17 mouse cellular contexts compared by ENCODE assay signal in the genomic region with DNA sequence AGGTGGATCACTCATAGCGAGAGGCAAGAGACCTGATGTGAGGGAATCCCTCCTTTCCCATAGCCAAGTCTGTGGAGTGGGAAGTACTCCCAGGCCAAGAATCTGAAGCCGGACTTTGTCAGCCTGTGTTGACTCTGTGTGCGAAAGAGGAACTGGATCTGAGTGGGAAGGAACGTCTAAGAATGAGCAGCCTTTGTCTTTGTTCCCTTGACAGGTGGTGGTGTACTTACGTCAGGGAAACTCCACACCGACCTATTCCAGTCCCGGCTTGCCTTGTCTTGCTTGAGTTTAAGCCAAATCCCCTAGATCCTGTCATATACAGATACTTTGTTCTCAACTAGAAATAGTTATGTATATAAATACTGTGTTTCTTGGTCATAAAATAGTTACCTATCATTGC. TPM values are rescaled to one million over a fixed set of nuclear protein-coding genes. Genes with fewer than 3 reads are reported as not detected.
DNase-seq lines count a peak whose midpoint lies in the region; ATAC-seq and TF ChIP-seq lines count a peak whose summit lies in the region.
"Had no signal": no experiment of that assay in that cellular context is flagged by ENCODE, and none has a peak within 500 bp of the region (broad histone marks: within the 10 kb centered on the region; RNA-seq: fewer than 3 reads in every experiment).

No protein-coding gene starts in this region.

- no peak for TF ChIP-seq RAD21 in MEL (IDR thresholded peaks at IDR 0.05; ENCODE audit: low read depth, low read length)

- ATAC-seq in heart, embryonic 12.5 days (ENCODE audit: insufficient number of reproducible peaks, low FRiP score), result no peak
- ATAC-seq in embryonic facial prominence, embryonic 14.5 days (ENCODE audit: low read depth), result peak; percentile 73
- no peak for ATAC-seq in liver, embryonic 11.5 days (replicated peaks; ENCODE audit: low FRiP score)
- ATAC-seq: Patski had no signal

- WGBS in heart, embryonic 12.5 days, result 67% methylated on average over 7 of the region's 7 CpGs
- WGBS in embryonic facial prominence, embryonic 14.5 days, result 48% methylated on average over 7 of the region's 7 CpGs
- 44% methylated on average over 7 of the region's 7 CpGs for WGBS in liver, embryonic 11.5 days

- no peak overlapping the region for H3K27ac ChIP-seq in heart, embryonic 12.5 days (ENCODE audit: poor library complexity, severe bottlenecking)
- no peak overlapping the region for H3K27ac ChIP-seq in MEL (ENCODE audit: control insufficient read depth, low read depth, low read length)
- H3K27ac ChIP-seq in embryonic facial prominence, embryonic 14.5 days (replicated peaks; ENCODE audit: low read depth, low read length), result peak overlapping the region; percentile 69
- H3K27ac ChIP-seq in liver, embryonic 11.5 days (ENCODE audit: low read depth, low read length), result no peak overlapping the region
- H3K27ac ChIP-seq: hindbrain, embryonic 14.5 days; liver, embryonic 14.5 days; midbrain, embryonic 10.5 days had no signal

- no peak for TF ChIP-seq CTCF in MEL (IDR thresholded peaks at IDR 0.05 in 2 of 3, conservative IDR thresholded peaks at IDR 0.05 in 1 of 3; ENCODE audit: control insufficient read depth in 1 of 3, insufficient read depth in 1 of 3, low read depth in 2 of 3, low read length in 3 of 3, poor library complexity in 1 of 3, severe bottlenecking in 1 of 3)

- TF ChIP-seq POLR2A in MEL (IDR thresholded peaks at IDR 0.05; ENCODE audit: control insufficient read depth in 1 of 2, insufficient read depth in 1 of 2, low read depth in 1 of 2, low read length in 2 of 2, poor library complexity in 1 of 2), result no peak

- H3K9ac ChIP-seq in heart, embryonic 12.5 days, result no peak overlapping the region
- H3K9ac ChIP-seq in MEL (ENCODE audit: control insufficient read depth, low read depth, low read length, poor library complexity, severe bottlenecking), result no peak overlapping the region
- H3K9ac ChIP-seq in embryonic facial prominence, embryonic 14.5 days (ENCODE audit: low read depth, low read length), result no peak overlapping the region
- no peak overlapping the region for H3K9ac ChIP-seq in liver, embryonic 11.5 days (ENCODE audit: low read depth, low read length)
- H3K9ac ChIP-seq: hindbrain, embryonic 14.5 days; liver, embryonic 14.5 days had no signal

- H3K9me3 ChIP-seq in heart, embryonic 12.5 days (replicated peaks), result peaks cover 3% of the 10 kb centered on the region
- H3K9me3 ChIP-seq in MEL (replicated peaks; ENCODE audit: insufficient read depth, low read length), result no peaks in the 10 kb centered on the region
- peaks cover 8% of the 10 kb centered on the region for H3K9me3 ChIP-seq in embryonic facial prominence, embryonic 14.5 days (ENCODE audit: control insufficient read depth, low read length)
- H3K9me3 ChIP-seq in liver, embryonic 11.5 days (ENCODE audit: control insufficient read depth, low read length), result peaks cover 3% of the 10 kb centered on the region

- peak; percentile 21 for DNase-seq in heart, postnatal 4 days
- peak; percentile 58 for DNase-seq in MEL (ENCODE audit: low read depth, low spot score)
- peak; percentile 86 for DNase-seq in embryonic facial prominence, embryonic 14.5 days (ENCODE audit: low spot score)
- DNase-seq in splenic B cell, adult 2 months (ENCODE audit: low read depth, low spot score), result peak; percentile 84
- no peak for DNase-seq in liver, embryonic 11.5 days (ENCODE audit: low spot score)
- DNase-seq in cerebellum, postnatal 36 days, result no peak
- DNase-seq: cerebellum, adult 18-20 months; gastrocnemius, postnatal 36 days; kidney, adult 18-20 months; kidney, postnatal 25 days; left cerebral cortex, postnatal 4 days; thymus, adult 2 months had no signal

- no peak overlapping the region for H3K4me3 ChIP-seq in heart, embryonic 12.5 days
- H3K4me3 ChIP-seq in MEL (ENCODE audit: control insufficient read depth in 1 of 2, insufficient read depth in 1 of 2, low read depth in 2 of 2, low read length in 2 of 2), result no peak overlapping the region
- no peak overlapping the region for H3K4me3 ChIP-seq in embryonic facial prominence, embryonic 14.5 days (ENCODE audit: low read depth, low read length)
- H3K4me3 ChIP-seq in liver, embryonic 11.5 days (ENCODE audit: low read depth, low read length), result no peak overlapping the region
- H3K4me3 ChIP-seq: midbrain, embryonic 10.5 days had no signal

- peaks cover 3% of the 10 kb centered on the region for H3K27me3 ChIP-seq in heart, embryonic 12.5 days (replicated peaks)
- no peaks in the 10 kb centered on the region for H3K27me3 ChIP-seq in MEL (ENCODE audit: control insufficient read depth in 1 of 2, insufficient read depth in 2 of 2, low read length in 2 of 2)
- H3K27me3 ChIP-seq in embryonic facial prominence, embryonic 14.5 days (replicated peaks; ENCODE audit: control insufficient read depth, insufficient read depth, low read length), result no peaks in the 10 kb centered on the region; the same call in 1 of the 2 replicates
- no peaks in the 10 kb centered on the region for H3K27me3 ChIP-seq in splenic B cell, adult 2 months (ENCODE audit: control insufficient read depth, insufficient read depth, low read length, poor library complexity, severe bottlenecking)
- peaks cover 9% of the 10 kb centered on the region for H3K27me3 ChIP-seq in liver, embryonic 11.5 days (replicated peaks; ENCODE audit: control insufficient read depth, insufficient read depth, low read length)

- H3K4me2 ChIP-seq in heart, embryonic 12.5 days, result no peak overlapping the region
- H3K4me2 ChIP-seq in embryonic facial prominence, embryonic 14.5 days (ENCODE audit: low read depth, low read length), result no peak overlapping the region
- H3K4me2 ChIP-seq in liver, embryonic 11.5 days, result no peak overlapping the region
- H3K4me2 ChIP-seq: hindbrain, embryonic 14.5 days had no signal

- TF ChIP-seq EP300 in MEL (IDR thresholded peaks at IDR 0.05; ENCODE audit: low read depth in 1 of 2, low read length in 2 of 2), result no peak

- no peaks in the 10 kb centered on the region for H3K36me3 ChIP-seq in heart, embryonic 12.5 days
- peaks cover 0 to 19% of the 10 kb centered on the region in 2 experiments; a peak in 2 of 4 replicates for H3K36me3 ChIP-seq in MEL (ENCODE audit: control insufficient read depth in 1 of 2, insufficient read depth in 2 of 2, low read length in 2 of 2)
- no peaks in the 10 kb centered on the region for H3K36me3 ChIP-seq in embryonic facial prominence, embryonic 14.5 days (ENCODE audit: control insufficient read depth, insufficient read depth, low read length)
- no peaks in the 10 kb centered on the region for H3K36me3 ChIP-seq in splenic B cell, adult 2 months (ENCODE audit: control insufficient read depth, insufficient read depth, low read length, poor library complexity, severe bottlenecking)
- no peaks in the 10 kb centered on the region for H3K36me3 ChIP-seq in liver, embryonic 11.5 days (ENCODE audit: control insufficient read depth, insufficient read depth, low read length)
- H3K36me3 ChIP-seq: midbrain, embryonic 10.5 days had no signal

- peaks cover 46% of the 10 kb centered on the region for H3K4me1 ChIP-seq in heart, embryonic 12.5 days (replicated peaks)
- peaks cover 5 to 25% of the 10 kb centered on the region in 2 experiments for H3K4me1 ChIP-seq in MEL (ENCODE audit: control insufficient read depth in 1 of 2, insufficient read depth in 2 of 2, low read length in 2 of 2)
- H3K4me1 ChIP-seq in embryonic facial prominence, embryonic 14.5 days (ENCODE audit: control insufficient read depth, insufficient read depth, low read length), result peaks cover 17% of the 10 kb centered on the region
- peaks cover 26% of the 10 kb centered on the region for H3K4me1 ChIP-seq in liver, embryonic 11.5 days (replicated peaks; ENCODE audit: control insufficient read depth, insufficient read depth, low read length)

- no peaks in the 10 kb centered on the region for H3K79me2 ChIP-seq in MEL (ENCODE audit: control insufficient read depth, insufficient read depth, low read length, poor library complexity)

RNA-seq across cellular contexts. Expression of a gene that starts 1.9 kb away (rescaled TPM):
- total RNA-seq in heart, postnatal 4 days (2021), result 1 to 10 TPM; 3.3 to 3.5 TPM
- 1.7 and 3.0 TPM in 2 replicates for polyA plus RNA-seq in heart, embryonic 12.5 days (2016; fragmentation: Nextera tagmentation; extraction: Ambion mirVana)
- 0.29 TPM in 1 of 2 replicates, not detected in the other for total RNA-seq in MEL (2012; rRNA removed)
- under 1 TPM in 1 of 2 experiments, not detected in 1; 0.40 TPM for polyA plus RNA-seq in MEL (2012; ENCODE audit: insufficient read depth in 1 of 2, insufficient read length in 2 of 2, low read depth in 1 of 2, low replicate concordance in 2 of 2, missing spikeins in 1 of 2)
- 6.5 and 8.9 TPM in 2 replicates for polyA plus RNA-seq in embryonic facial prominence, embryonic 14.5 days (2014; fragmentation: Nextera tagmentation; extraction: Ambion mirVana)
- polyA plus RNA-seq in liver, embryonic 11.5 days (2014; fragmentation: Nextera tagmentation; extraction: Ambion mirVana), result 0.77 and 1.4 TPM in 2 replicates

RNA-seq across cellular contexts. Expression of a gene that starts 22.7 kb away (rescaled TPM):
- total RNA-seq in heart, postnatal 4 days (2021), result 100 to 1,000 TPM; 230 to 244 TPM
- polyA plus RNA-seq in heart, embryonic 12.5 days (2016; fragmentation: Nextera tagmentation; extraction: Ambion mirVana), result 351 and 387 TPM in 2 replicates
- 100 and 150 TPM in 2 replicates for total RNA-seq in MEL (2012; rRNA removed)
- 100 to 1,000 TPM; 332 to 581 TPM for polyA plus RNA-seq in MEL (2012; ENCODE audit: insufficient read depth in 1 of 2, insufficient read length in 2 of 2, low read depth in 1 of 2, low replicate concordance in 2 of 2, missing spikeins in 1 of 2)
- 192 and 231 TPM in 2 replicates for polyA plus RNA-seq in embryonic facial prominence, embryonic 14.5 days (2014; fragmentation: Nextera tagmentation; extraction: Ambion mirVana)
- 248 and 257 TPM in 2 replicates for polyA plus RNA-seq in liver, embryonic 11.5 days (2014; fragmentation: Nextera tagmentation; extraction: Ambion mirVana)

RNA-seq across cellular contexts. Expression of a gene that starts 33.2 kb away (rescaled TPM):
- total RNA-seq in heart, postnatal 4 days (2021), result under 1 TPM in 1 of 2 experiments, not detected in 1; 0.17 TPM
- polyA plus RNA-seq in heart, embryonic 12.5 days (2016; fragmentation: Nextera tagmentation; extraction: Ambion mirVana), result 0.24 and 0.33 TPM in 2 replicates
- total RNA-seq in MEL (2012; rRNA removed), result not detected in 2 replicates
- not detected for polyA plus RNA-seq in MEL (2012; ENCODE audit: insufficient read depth in 1 of 2, insufficient read length in 2 of 2, low read depth in 1 of 2, low replicate concordance in 2 of 2, missing spikeins in 1 of 2)
- polyA plus RNA-seq in embryonic facial prominence, embryonic 14.5 days (2014; fragmentation: Nextera tagmentation; extraction: Ambion mirVana), result 0.45 and 1.6 TPM in 2 replicates
- polyA plus RNA-seq in liver, embryonic 11.5 days (2014; fragmentation: Nextera tagmentation; extraction: Ambion mirVana), result not detected in 2 replicates
- total RNA-seq: gastrocnemius, postnatal 36 days; left cerebral cortex, postnatal 4 days had no signal
- polyA plus RNA-seq: liver, embryonic 14.5 days had no signal

RNA-seq across cellular contexts. Expression of a gene that starts 40.9 kb away (rescaled TPM):
- total RNA-seq in heart, postnatal 4 days (2021), result 1 to 10 TPM; 2.5 to 3.1 TPM
- polyA plus RNA-seq in heart, embryonic 12.5 days (2016; fragmentation: Nextera tagmentation; extraction: Ambion mirVana), result 11.4 and 11.8 TPM in 2 replicates
- 0.12 and 0.13 TPM in 2 replicates for total RNA-seq in MEL (2012; rRNA removed)
- under 1 TPM in 1 of 2 experiments, not detected in 1; 0.38 TPM for polyA plus RNA-seq in MEL (2012; ENCODE audit: insufficient read depth in 1 of 2, insufficient read length in 2 of 2, low read depth in 1 of 2, low replicate concordance in 2 of 2, missing spikeins in 1 of 2)
- polyA plus RNA-seq in embryonic facial prominence, embryonic 14.5 days (2014; fragmentation: Nextera tagmentation; extraction: Ambion mirVana), result 21.4 and 26.3 TPM in 2 replicates
- 9.7 and 13.8 TPM in 2 replicates for polyA plus RNA-seq in liver, embryonic 11.5 days (2014; fragmentation: Nextera tagmentation; extraction: Ambion mirVana)

RNA-seq across cellular contexts. Expression of a gene that starts 47.4 kb away (rescaled TPM):
- total RNA-seq in heart, postnatal 4 days (2021), result 1 to 10 TPM; 1.4 to 1.8 TPM
- 0.95 and 1.3 TPM in 2 replicates for polyA plus RNA-seq in heart, embryonic 12.5 days (2016; fragmentation: Nextera tagmentation; extraction: Ambion mirVana)
- total RNA-seq in MEL (2012; rRNA removed), result 0.23 TPM in 1 of 2 replicates, not detected in the other
- polyA plus RNA-seq in MEL (2012; ENCODE audit: insufficient read depth in 1 of 2, insufficient read length in 2 of 2, low read depth in 1 of 2, low replicate concordance in 2 of 2, missing spikeins in 1 of 2), result under 1 TPM in 1 of 2 experiments, not detected in 1; 0.38 TPM
- polyA plus RNA-seq in embryonic facial prominence, embryonic 14.5 days (2014; fragmentation: Nextera tagmentation; extraction: Ambion mirVana), result 0.68 and 0.77 TPM in 2 replicates
- 0.55 and 1.4 TPM in 2 replicates for polyA plus RNA-seq in liver, embryonic 11.5 days (2014; fragmentation: Nextera tagmentation; extraction: Ambion mirVana)

Comparison
In these comparisons a context has a peak if more than half of its experiments do, and no peak if none do; other contexts are left out.
1. DNase-seq: peak in heart, postnatal 4 days (single experiment), MEL (single experiment), embryonic facial prominence, embryonic 14.5 days (single experiment) and splenic B cell, adult 2 months (single experiment); none in liver, embryonic 11.5 days (single experiment) and cerebellum, postnatal 36 days (0 of 2).